Mouse (Mus musculus) erythroblast, embryonic 14.5 days (primary cell): Measurements from ENCODE around the gene 1110017D15Rik.

Experiments used
- GATA1 ChIP-seq: IDR thresholded peaks from 2 replicates; pipeline ENCODE4 v1.6.1; 2012; ENCODE audit warnings: low read length, inconsistent platforms, mixed read lengths
- TAL1 ChIP-seq: IDR thresholded peaks from 3 replicates; pipeline ENCODE4 v1.6.1; 2012; ENCODE audit warnings: low read length, inconsistent platforms, mixed read lengths

- TF ChIP-seq GATA1 (no peak), TAL1 (no peak)
Measured at GRCm38 (mm10) chr4:41493464-41494116, 23.5 kb downstream of the 1110017D15Rik start.
